Mouse (Mus musculus): ENCODE results near the gene Cnksr2.

- TF ChIP-seq CTCF (IDR thresholded peaks at IDR 0.05; ENCODE audit: low read depth) (no peak), EP300 (IDR thresholded peaks at IDR 0.05; ENCODE audit: low read depth) (no peak)
Measured at GRCm38 (mm10) chrX:158041703-158042102, 1.4 kb downstream of the Cnksr2 start.

All from liver, postnatal 0 days (tissue).